Mouse (Mus musculus) Patski (cell line): ENCODE measurements around the gene Xpc. TPM values are rescaled to one million over a fixed set of nuclear protein-coding genes. Genes with fewer than 3 reads are reported as not detected.

Experiments
- ATAC-seq: fragments of 100-300 bp; one replicate; pipeline ENCODE4 v1.8.0; 2021
- CTCF ChIA-PET: fragments of 350-600 bp; sonication (Branson Sonifier 250); formaldehyde crosslinking; loops from one replicate; lab custom pipeline; 2022; ENCODE audit warnings: inconsistent platforms; lab: Charles Lee
- POLR2A ChIA-PET: fragments of 350-600 bp; sonication (Branson Sonifier 250); formaldehyde crosslinking; loops from one replicate; lab custom pipeline; 2022; ENCODE audit warnings: antibody characterized with exemption, inconsistent platforms; lab: Charles Lee
- DNase-seq: peaks from one replicate; pipeline ENCODE4 v3.0.0-alpha.2; 2011; ENCODE audit warnings: low read depth, low spot score
- H3K27me3 ChIP-seq: fragments of 371-371 bp; one replicate; pipeline ENCODE4 v1.5.1; 2021
- CTCF ChIP-seq: fragments of 100-300 bp; IDR thresholded peaks from one replicate; pipeline ENCODE4 v1.5.1; 2021
- in situ Hi-C: fragments of 300-500 bp; cut with MboI; formaldehyde crosslinking; loops from 3 replicates; pipeline ENCODE4 v1.11.1; 2018; ENCODE audit warnings: low pct_unique_long_range_greater_than_20kb, mixed read lengths
- polyA plus RNA-seq: library from polyadenylated mRNA; unstranded; gene quantifications from one replicate; pipeline ENCODE4 v1.2.3, GENCODE M21; 2021

The Xpc gene
- polyA plus RNA-seq, 1 experiment from 2014 or later, result 45.1 TPM

DNA sequence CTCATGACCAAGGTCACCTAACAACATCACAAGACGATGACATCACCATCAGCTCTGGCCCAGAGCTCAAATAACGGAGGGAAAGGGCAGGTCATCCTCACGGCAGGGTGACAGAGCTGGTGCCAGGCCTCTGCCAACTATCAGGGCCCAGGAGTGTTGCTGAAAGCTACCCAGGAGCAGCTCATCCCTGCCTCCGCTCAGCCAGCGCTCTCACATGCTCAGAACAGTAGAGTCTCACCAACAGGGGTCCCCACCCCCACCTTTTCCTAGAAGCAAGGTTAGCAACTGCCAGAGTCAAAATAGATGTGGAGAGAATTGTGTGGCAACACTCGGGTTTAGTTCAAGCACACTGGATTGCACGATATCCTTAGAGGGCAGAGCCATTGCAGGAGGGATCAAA is 12.6 kb upstream of the Xpc start:
- DNase-seq, result no peak
- ChIA-PET POLR2A (interaction anchor here (0.5 to 1.2 kb wide), 4 partner anchors 9 to 158 kb away, joined by 3 to 5 read pairs (median 3); partner anchors contain the start of gene Slc6a6), CTCF (interaction anchor here (1.0 to 4.1 kb wide), 12 partner anchors 10 to 324 kb away, joined by 3 to 31 read pairs (median 6); no protein-coding TSS in a partner anchor)
- in situ Hi-C loops, result loop anchor here (5.0 kb wide), 2 partner anchors 114 to 324 kb away; no protein-coding TSS in a partner anchor
- H3K27me3 ChIP-seq, result no peaks in the 10 kb centered on the region
- ATAC-seq, result no peak
- no peak for TF ChIP-seq CTCF

DNA sequence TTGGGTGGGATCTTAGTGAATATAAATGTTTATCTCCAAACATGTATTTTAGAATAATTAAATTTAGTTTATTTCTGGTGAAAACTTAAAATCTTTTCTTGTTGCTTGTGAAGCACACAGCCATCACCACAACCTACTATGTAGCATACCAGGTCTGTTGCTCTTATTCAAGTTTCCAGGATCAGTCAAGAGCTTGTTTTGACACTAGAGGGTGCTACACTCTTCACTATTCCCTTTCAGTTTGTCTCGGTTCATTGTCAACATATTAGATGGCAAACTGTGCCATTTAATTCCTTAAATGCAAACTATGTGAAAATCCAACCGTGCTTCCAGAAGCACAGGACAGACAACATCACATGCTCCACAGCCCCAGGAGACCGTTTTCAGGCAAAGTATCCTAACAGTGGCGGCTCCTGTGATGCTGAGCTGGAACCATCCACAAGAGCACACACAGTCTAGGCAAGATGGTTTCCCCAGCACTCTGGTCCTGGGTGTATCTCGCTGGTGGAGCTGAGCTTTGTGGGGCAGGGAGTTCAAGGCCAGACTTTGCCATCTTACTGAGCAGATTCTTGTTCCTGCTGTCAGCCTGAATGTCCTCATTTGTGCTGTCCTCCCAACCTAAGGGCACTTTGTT is 11.7 kb upstream of the Xpc start:
- CTCF ChIA-PET, result interaction anchor here (0.8 to 4.1 kb wide), 22 partner anchors 9 to 325 kb away, joined by 3 to 31 read pairs (median 4); no protein-coding TSS in a partner anchor
- ATAC-seq (peak; percentile 41), DNase-seq (no peak)
- H3K27me3 ChIP-seq, result no peaks in the 10 kb centered on the region
- POLR2A ChIA-PET, result interaction anchor here (0.6 to 1.2 kb wide), 6 partner anchors 8 to 232 kb away, joined by 3 to 5 read pairs (median 4); partner anchors contain the start of gene Slc6a6
- TF ChIP-seq CTCF, result peak; percentile 79
- in situ Hi-C loops, result loop anchor here (5.0 kb wide), 2 partner anchors 115 to 325 kb away; no protein-coding TSS in a partner anchor

DNA sequence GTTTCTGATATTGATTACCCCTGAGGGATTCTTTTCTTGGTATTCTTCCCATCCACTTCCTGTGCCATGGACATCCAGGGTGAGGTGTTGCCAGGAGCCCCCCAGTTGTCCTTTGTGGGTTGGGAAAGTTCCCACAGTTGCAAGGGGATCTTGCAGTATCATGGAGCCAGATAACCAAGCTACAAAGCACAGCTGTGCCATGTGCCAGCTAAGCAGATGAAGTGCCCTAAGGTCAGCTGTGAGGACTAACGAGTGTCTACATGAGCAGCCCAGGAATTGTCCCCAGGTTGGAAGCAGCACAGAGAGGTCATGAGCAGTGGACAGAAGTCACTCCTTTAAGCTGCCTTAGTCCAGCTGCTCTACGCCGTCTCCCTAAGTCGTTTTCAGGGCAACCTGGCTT is 9.9 kb upstream of the Xpc start:
- no peaks in the 10 kb centered on the region for H3K27me3 ChIP-seq
- no peak for ATAC-seq
- CTCF ChIA-PET, result interaction anchor here (0.9 kb wide), 1 partner anchor 51 kb away, joined by 3 read pairs; no protein-coding TSS in a partner anchor
- in situ Hi-C loops, result loop anchor here (5.0 kb wide), 2 partner anchors 117 to 327 kb away; no protein-coding TSS in a partner anchor
- POLR2A ChIA-PET, result interaction anchor here (0.9 to 1.0 kb wide), 2 partner anchors 42 to 176 kb away, joined by 3 to 4 read pairs; no protein-coding TSS in a partner anchor
- no peak for TF ChIP-seq CTCF
- DNase-seq, result no peak

DNA sequence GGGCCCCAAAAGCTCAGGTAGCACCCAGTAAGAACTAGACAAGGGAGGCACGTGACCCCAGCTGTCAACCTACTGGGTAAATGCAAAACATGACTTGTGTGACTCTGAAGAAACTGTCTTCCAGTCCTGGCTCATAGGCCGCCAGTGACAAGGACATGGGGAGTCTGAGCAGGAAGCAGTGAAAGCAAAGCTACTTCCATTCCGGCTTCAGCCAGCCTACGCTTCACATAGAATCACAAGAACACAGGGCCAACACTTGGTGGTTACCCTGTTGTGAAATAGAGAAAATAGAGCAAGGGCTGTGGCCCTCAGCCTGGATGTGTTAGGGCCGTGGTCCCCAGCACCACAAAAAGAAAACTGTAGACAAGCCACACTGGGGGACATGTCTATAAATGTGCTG is 7.1 kb upstream of the Xpc start:
- ChIA-PET CTCF (no interaction called here), POLR2A (no interaction called here)
- in situ Hi-C loops, result no loop called here
- H3K27me3 ChIP-seq, result no peaks in the 10 kb centered on the region
- TF ChIP-seq CTCF, result no peak
- no peak for ATAC-seq
- DNase-seq, result no peak

DNA sequence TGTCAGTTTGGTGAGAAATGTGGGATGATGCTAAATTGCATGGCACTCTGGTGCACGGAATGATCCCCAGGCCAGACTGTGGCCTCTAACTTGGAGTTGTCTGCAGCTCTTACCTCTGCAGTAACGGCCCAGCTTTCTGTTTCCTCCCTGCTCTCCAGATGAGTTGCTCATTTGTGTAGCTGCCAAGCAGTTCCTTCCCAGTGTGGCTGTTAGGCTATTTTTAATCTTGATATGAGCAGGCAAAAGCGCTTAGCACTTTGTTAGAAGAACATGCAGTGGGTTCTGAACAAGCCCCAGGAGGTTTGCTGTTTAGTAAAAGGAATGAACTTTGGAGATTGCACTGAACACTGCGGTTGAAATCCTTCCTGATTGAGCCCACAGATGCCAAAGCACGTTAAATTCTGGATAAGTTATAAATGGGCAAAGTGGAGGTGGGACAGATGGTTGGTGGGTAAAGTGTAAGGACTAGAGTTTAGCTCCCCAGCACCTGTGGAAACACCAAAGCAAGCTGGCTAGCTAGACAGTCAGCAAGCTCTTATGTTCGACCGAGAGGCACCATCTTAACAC is 2.8 kb upstream of the Xpc start:
- no peaks in the 10 kb centered on the region for H3K27me3 ChIP-seq
- no peak for TF ChIP-seq CTCF
- POLR2A ChIA-PET, result no interaction called here
- CTCF ChIA-PET, result interaction anchor here (2.7 kb wide), 1 partner anchor 9 kb away, joined by 14 read pairs; no protein-coding TSS in a partner anchor
- in situ Hi-C loops, result loop anchor here (10.0 kb wide), 1 partner anchor 546 kb away; no protein-coding TSS in a partner anchor
- ATAC-seq (no peak), DNase-seq (no peak)

DNA sequence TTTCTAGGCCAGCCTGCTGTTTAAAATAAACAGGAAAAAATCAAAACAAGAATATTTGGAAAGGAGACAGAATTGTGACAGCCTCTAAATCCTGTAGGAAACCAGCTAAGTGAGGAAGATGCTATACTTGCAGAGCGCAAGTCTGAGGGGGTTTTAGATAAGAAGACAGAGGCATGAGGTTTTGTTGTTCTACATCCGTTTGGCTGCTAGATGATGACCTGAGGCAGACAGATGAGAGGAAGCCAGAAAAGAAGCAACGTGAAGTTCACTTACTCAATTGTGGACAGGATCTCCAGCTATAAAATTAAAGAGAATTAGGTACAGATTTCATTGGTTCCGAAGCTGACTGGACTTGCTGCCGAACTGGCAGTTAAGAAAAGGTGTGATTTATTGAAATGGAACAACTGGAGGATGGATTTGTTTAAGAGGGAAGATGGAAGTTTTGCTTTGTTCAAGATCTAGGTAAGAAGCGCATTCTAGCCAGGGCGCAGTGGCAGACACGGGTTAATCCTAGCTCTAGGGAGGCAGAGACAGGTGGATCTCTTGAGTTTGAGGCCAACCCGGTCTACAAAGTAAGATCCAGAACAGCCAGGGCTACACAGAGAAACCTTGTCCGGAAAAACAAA is 838 bp downstream of the Xpc start:
- no peak for TF ChIP-seq CTCF
- in situ Hi-C loops, result loop anchor here (10.0 kb wide), 1 partner anchor 550 kb away; no protein-coding TSS in a partner anchor
- DNase-seq (no peak), ATAC-seq (no peak)
- no peaks in the 10 kb centered on the region for H3K27me3 ChIP-seq
- ChIA-PET POLR2A (interaction anchor here (0.8 kb wide), 1 partner anchor 15 kb away, joined by 3 read pairs; no protein-coding TSS in a partner anchor), CTCF (no interaction called here)

DNA sequence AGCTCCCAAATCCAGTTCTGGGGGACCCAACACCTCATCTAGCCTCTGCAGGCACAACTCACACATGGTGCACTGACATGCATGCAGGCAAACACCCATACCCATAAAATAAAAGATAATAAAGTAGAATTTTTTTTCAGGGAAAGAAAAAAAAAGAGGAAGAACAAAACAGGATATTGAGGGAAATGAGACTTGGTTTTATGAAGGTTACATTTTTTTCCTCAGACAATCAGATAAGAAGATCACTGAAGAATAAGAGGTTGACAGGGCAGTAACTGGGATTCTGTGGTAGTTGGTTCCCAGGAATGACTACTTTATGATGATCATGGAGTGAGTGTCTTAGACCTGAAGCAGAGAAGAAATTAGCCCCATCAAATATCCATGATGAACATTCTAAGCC is 1.6 kb downstream of the Xpc start:
- H3K27me3 ChIP-seq, result no peaks in the 10 kb centered on the region
- ChIA-PET CTCF (no interaction called here), POLR2A (no interaction called here)
- DNase-seq, result no peak
- ATAC-seq, result no peak
- in situ Hi-C loops, result loop anchor here (10.0 kb wide), 1 partner anchor 551 kb away; no protein-coding TSS in a partner anchor
- TF ChIP-seq CTCF, result no peak

DNA sequence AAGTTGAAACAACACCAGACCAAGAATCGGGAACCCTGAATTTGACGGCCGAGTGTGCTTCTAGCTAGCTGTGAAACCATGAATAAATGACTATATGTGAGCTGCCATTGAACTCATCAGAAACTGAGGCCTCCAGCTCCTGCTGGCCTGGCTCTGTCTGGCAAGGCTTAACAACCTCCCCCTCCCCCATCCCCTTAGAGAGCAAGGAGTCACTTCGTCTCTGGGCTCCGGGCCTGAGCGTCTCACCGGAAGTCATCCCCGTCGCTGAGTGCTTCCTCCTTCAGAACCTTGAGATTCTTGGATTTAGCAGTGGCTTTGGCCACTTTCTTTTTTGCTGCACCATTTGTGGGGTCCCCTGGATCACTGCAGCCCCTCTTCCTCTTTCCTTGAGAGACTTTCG is 5.5 kb downstream of the Xpc start:
- in situ Hi-C loops, result loop anchor here (10.0 kb wide), 1 partner anchor 555 kb away; no protein-coding TSS in a partner anchor
- no peak for ATAC-seq
- TF ChIP-seq CTCF, result no peak
- no peaks in the 10 kb centered on the region for H3K27me3 ChIP-seq
- no peak for DNase-seq
- ChIA-PET CTCF (interaction anchor here (1.1 to 2.2 kb wide), 6 partner anchors 10 to 95 kb away, joined by 3 to 9 read pairs (median 4); no protein-coding TSS in a partner anchor), POLR2A (interaction anchor here (1.3 kb wide), 1 partner anchor 32 kb away, joined by 3 read pairs; no protein-coding TSS in a partner anchor)

DNA sequence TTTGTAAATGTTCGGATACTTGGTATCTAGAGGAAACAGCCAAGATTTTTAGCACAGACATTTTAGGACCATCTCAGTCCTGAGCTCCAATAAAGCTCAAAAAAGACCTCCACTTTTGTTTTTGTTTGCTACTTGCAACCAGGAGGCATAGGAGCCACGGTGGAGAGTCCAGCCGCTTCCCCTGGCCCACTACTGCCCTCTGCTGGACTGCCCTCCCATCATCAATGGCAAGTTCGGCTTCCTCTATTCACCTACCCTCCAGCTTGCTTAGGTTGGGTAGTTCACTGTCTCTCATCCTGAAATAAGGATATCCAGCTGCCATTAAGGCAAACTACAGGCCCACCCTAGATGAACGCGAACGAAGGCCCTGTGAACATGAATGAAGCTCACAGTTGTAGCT is 6.4 kb downstream of the Xpc start:
- in situ Hi-C loops, result loop anchor here (10.0 kb wide), 1 partner anchor 225 kb away; no protein-coding TSS in a partner anchor
- peak; percentile 92 for TF ChIP-seq CTCF
- POLR2A ChIA-PET, result interaction anchor here (0.7 to 1.3 kb wide), 3 partner anchors 22 to 252 kb away, joined by 3 to 4 read pairs (median 3); no protein-coding TSS in a partner anchor
- no peaks in the 10 kb centered on the region for H3K27me3 ChIP-seq
- no peak for DNase-seq
- CTCF ChIA-PET, result interaction anchor here (0.6 to 2.4 kb wide), 18 partner anchors 9 to 97 kb away, joined by 3 to 9 read pairs (median 4); no protein-coding TSS in a partner anchor
- peak; percentile 51 for ATAC-seq
